Mouse (Mus musculus) C2C12 (cell line): ENCODE measurements around the gene Mlxip. TPM values are rescaled to one million over a fixed set of nuclear protein-coding genes. Genes with fewer than 3 reads are reported as not detected.

Experiments
- H3K27me3 ChIP-seq: one replicate; pipeline ENCODE4 v1.6.1; 2011; ENCODE audit not compliant: control insufficient read depth, insufficient read depth, insufficient read length
- H3K36me3 ChIP-seq: one replicate; pipeline ENCODE4 v1.6.1; 2011; ENCODE audit not compliant: control insufficient read depth, insufficient read depth
- H3K4me3 ChIP-seq: one replicate; pipeline ENCODE4 v1.5.1; 2011; ENCODE audit warnings: mild to moderate bottlenecking, control low read depth; ENCODE audit not compliant: poor library complexity, insufficient read depth, severe bottlenecking
- H3K79me2 ChIP-seq: one replicate; pipeline ENCODE4 v1.6.1; 2011; ENCODE audit not compliant: control insufficient read depth, insufficient read depth
- H3K79me3 ChIP-seq: one replicate; pipeline ENCODE4 v1.6.1; 2011; ENCODE audit warnings: low read depth, control low read depth
- H3ac ChIP-seq: one replicate; pipeline ENCODE3; 2011; ENCODE audit warnings: low read depth; ENCODE audit not compliant: control insufficient read depth, insufficient read length
- CEBPB ChIP-seq: IDR thresholded peaks from one replicate; pipeline ENCODE4 v1.6.1; 2011; ENCODE audit warnings: low read depth, mild to moderate bottlenecking, control low read depth, moderate library complexity
- CTCF ChIP-seq: IDR thresholded peaks from one replicate; pipeline ENCODE4 v1.5.1; 2011; ENCODE audit not compliant: control insufficient read depth, insufficient read depth, insufficient read length
- FOSL1 ChIP-seq: IDR thresholded peaks from one replicate; pipeline ENCODE4 v1.8.0; 2011; ENCODE audit warnings: mild to moderate bottlenecking, low read length; ENCODE audit not compliant: poor library complexity, insufficient read depth, severe bottlenecking
- MAX ChIP-seq: IDR thresholded peaks from one replicate; pipeline ENCODE4 v1.6.1; 2011; ENCODE audit warnings: mild to moderate bottlenecking, control low read depth
- MYOD1 ChIP-seq: IDR thresholded peaks from one replicate; pipeline ENCODE4 v1.6.1; 2011; ENCODE audit warnings: low read depth; ENCODE audit not compliant: control insufficient read depth, insufficient read length
- MYOG ChIP-seq: IDR thresholded peaks from one replicate; pipeline ENCODE4 v1.6.1; 2011; ENCODE audit not compliant: control insufficient read depth, insufficient read length; ENCODE audit errors: extremely low read depth
- USF1 ChIP-seq: IDR thresholded peaks from one replicate; pipeline ENCODE4 v1.6.1; 2011; ENCODE audit warnings: low read depth, mild to moderate bottlenecking, control low read depth, moderate library complexity
- polyA plus RNA-seq: library from polyadenylated mRNA; unstranded; fragments of >200 nt; fragmentation: generic; extraction: Trizol; gene quantifications from one replicate; pipeline ENCODE4 v1.2.1, GENCODE M21; 2012; ENCODE audit warnings: missing spikeins

The Mlxip gene
- polyA plus RNA-seq, 1 experiment: 4.0 TPM

DNA sequence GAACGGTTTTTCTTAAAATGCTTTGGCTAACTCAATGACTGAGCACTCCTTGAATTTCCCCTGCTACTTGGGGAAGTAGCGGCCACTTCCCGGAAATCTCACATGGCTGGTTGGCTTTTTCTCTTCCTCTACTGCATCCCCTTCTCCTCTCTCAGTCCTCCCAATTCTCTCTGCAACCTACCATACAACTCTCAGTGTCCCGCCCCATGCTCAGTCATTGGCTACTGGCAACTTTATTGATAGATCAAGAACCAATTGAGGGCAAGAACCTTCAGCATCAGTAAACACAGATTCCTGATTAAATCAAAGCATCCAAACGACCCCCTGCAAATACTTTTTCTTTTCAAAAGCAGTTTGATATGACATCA is 3.2 kb upstream of the Mlxip start:
- Histone ChIP-seq H3K4me3 (no peak overlapping the region), H3ac (no peak overlapping the region), H3K79me3 (peaks cover 6% of the 10 kb centered on the region), H3K36me3 (no peaks in the 10 kb centered on the region), H3K79me2 (peaks cover 16% of the 10 kb centered on the region), H3K27me3 (no peaks in the 10 kb centered on the region)
- TF ChIP-seq FOSL1: no peak
- no peak for TF ChIP-seq MYOD1
- TF ChIP-seq CEBPB: no peak
- TF ChIP-seq MAX: no peak
- no peak for TF ChIP-seq MYOG
- no peak for TF ChIP-seq USF1
- no peak for TF ChIP-seq CTCF

GRCm38 (mm10) chr5:123393786-123394302 is 754 bp upstream of the Mlxip start:
- Histone ChIP-seq H3K36me3 (no peaks in the 10 kb centered on the region), H3ac (peak overlapping the region; percentile 3), H3K4me3 (no peak overlapping the region), H3K79me2 (peaks cover 35% of the 10 kb centered on the region), H3K79me3 (peaks cover 7% of the 10 kb centered on the region), H3K27me3 (no peaks in the 10 kb centered on the region)
- TF ChIP-seq MYOD1 (no peak), USF1 (no peak)

- Histone ChIP-seq H3K4me3 (peak overlapping the region; percentile 74), H3K79me2 (peaks cover 35% of the 10 kb centered on the region), H3ac (peak overlapping the region; percentile 84), H3K27me3 (no peaks in the 10 kb centered on the region), H3K79me3 (peaks cover 9% of the 10 kb centered on the region), H3K36me3 (no peaks in the 10 kb centered on the region)
- TF ChIP-seq CTCF (no peak), FOSL1 (no peak), MYOD1 (no peak), USF1 (no peak), MAX (no peak), CEBPB (no peak), MYOG (no peak)
These were observed 621 bp downstream of the Mlxip start for GRCm38 (mm10) chr5:123394957-123395881.

DNA sequence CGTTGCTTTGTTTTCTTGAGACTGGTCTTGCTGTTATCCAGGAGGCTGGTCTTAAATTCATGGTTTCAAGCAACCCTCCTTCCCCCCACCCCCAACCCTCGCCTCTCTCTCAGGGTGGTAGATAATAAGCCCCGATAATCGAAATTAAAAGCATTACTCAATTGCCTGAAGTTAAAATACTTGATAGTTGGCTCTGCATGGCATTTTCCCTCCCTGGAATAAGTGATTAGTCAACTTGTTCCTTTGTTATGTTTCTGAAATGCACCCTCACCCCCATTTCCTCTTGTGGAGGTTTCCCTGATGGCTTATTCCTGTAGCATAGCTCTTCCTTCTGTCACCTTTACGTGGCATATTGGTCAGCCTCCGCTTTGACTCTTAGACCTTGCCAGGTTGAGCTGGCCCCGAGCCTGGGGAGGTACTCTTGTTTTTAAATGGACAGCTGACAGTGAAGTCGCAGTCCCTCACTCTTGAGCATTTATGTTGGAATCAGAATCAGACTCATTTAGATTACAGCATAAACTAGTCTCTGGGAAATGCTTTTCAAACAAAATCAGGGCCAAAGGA is 2.4 kb downstream of the Mlxip start:
- no peaks in the 10 kb centered on the region for H3K27me3 ChIP-seq
- no peak overlapping the region for H3ac ChIP-seq
- no peak overlapping the region for H3K4me3 ChIP-seq
- H3K79me3 ChIP-seq: peaks cover 9% of the 10 kb centered on the region
- peaks cover 35% of the 10 kb centered on the region for H3K79me2 ChIP-seq
- no peaks in the 10 kb centered on the region for H3K36me3 ChIP-seq
- TF ChIP-seq CEBPB: no peak
- no peak for TF ChIP-seq MYOD1
- TF ChIP-seq MAX: no peak
- TF ChIP-seq MYOG: no peak
- no peak for TF ChIP-seq USF1
- TF ChIP-seq CTCF: no peak
- no peak for TF ChIP-seq FOSL1

GRCm38 (mm10) chr5:123397786-123398185 is 3.2 kb downstream of the Mlxip start:
- Histone ChIP-seq H3K79me2 (peaks cover 35% of the 10 kb centered on the region), H3K79me3 (peaks cover 9% of the 10 kb centered on the region), H3ac (no peak overlapping the region), H3K27me3 (no peaks in the 10 kb centered on the region), H3K36me3 (no peaks in the 10 kb centered on the region), H3K4me3 (no peak overlapping the region)
- TF ChIP-seq CTCF: no peak
- no peak for TF ChIP-seq FOSL1
- no peak for TF ChIP-seq MYOG
- no peak for TF ChIP-seq USF1
